Mouse (Mus musculus): Measurements from ENCODE around the gene Thsd4.
"Not testable (repeated sequence)": the region's sequence is repeated elsewhere in the genome, so short reads cannot be mapped to it uniquely, and the experiment has no call there.

Thsd4 gene

GRCm38 (mm10) chr9:59956496-59956895 is 565.4 kb downstream of the Thsd4 start:
- no peak for DNase-seq

GRCm38 (mm10) chr9:59955692-59956091 is 566.2 kb downstream of the Thsd4 start:
- no peak for DNase-seq

GRCm38 (mm10) chr9:59955199-59955598 is 566.6 kb downstream of the Thsd4 start:
- no peak for DNase-seq

- DNase-seq = no peak
Observed at GRCm38 (mm10) chr9:59953556-59953955, 568.3 kb downstream of the Thsd4 start.

- no peak for DNase-seq
Observed at GRCm38 (mm10) chr9:59952515-59953070, 569.3 kb downstream of the Thsd4 start.

GRCm38 (mm10) chr9:59951943-59952342 is 569.9 kb downstream of the Thsd4 start:
- DNase-seq = no peak

GRCm38 (mm10) chr9:59951001-59951750 is 570.7 kb downstream of the Thsd4 start:
- no peak for DNase-seq

GRCm38 (mm10) chr9:59949981-59950380 is 571.9 kb downstream of the Thsd4 start:
- DNase-seq = no peak

- no peak for DNase-seq
Observed at GRCm38 (mm10) chr9:59949511-59949910, 572.3 kb downstream of the Thsd4 start.

GRCm38 (mm10) chr9:59948691-59949250 is 573.1 kb downstream of the Thsd4 start:
- no peak for DNase-seq

GRCm38 (mm10) chr9:59948226-59948625 is 573.6 kb downstream of the Thsd4 start:
- DNase-seq = no peak

- DNase-seq = no peak
Observed at GRCm38 (mm10) chr9:59947271-59947670, 574.6 kb downstream of the Thsd4 start.

- DNase-seq = no peak
Observed at GRCm38 (mm10) chr9:59945241-59945640, 576.6 kb downstream of the Thsd4 start.

GRCm38 (mm10) chr9:59943826-59944225 is 578.0 kb downstream of the Thsd4 start:
- DNase-seq = no peak

GRCm38 (mm10) chr9:59942501-59943085 is 579.3 kb downstream of the Thsd4 start:
- no peak for DNase-seq

- DNase-seq = no peak
Observed at GRCm38 (mm10) chr9:59941885-59942350, 579.9 kb downstream of the Thsd4 start.

- DNase-seq = no peak
Observed at GRCm38 (mm10) chr9:59940913-59941884, 580.6 kb downstream of the Thsd4 start.

GRCm38 (mm10) chr9:59939691-59940090 is 582.2 kb downstream of the Thsd4 start:
- no peak for DNase-seq

GRCm38 (mm10) chr9:59938529-59938928 is 583.3 kb downstream of the Thsd4 start:
- DNase-seq = no peak

GRCm38 (mm10) chr9:59935866-59936265 is 586.0 kb downstream of the Thsd4 start:
- DNase-seq = not testable (repeated sequence)

GRCm38 (mm10) chr9:59930248-59930647 is 591.6 kb downstream of the Thsd4 start:
- DNase-seq = no peak
